Mouse (Mus musculus): ENCODE data around the gene Scube3. TPM values are rescaled to one million over a fixed set of nuclear protein-coding genes. Genes with fewer than 3 reads are reported as not detected.

Gene Scube3
- total RNA-seq (2021), result 10 to 100 TPM; 14.5 to 16.0 TPM
- long read RNA-seq, experiment 1, partial matches to known transcripts, result 0 of 1 reads
- long read RNA-seq, experiment 1, other reads (novel, unspliced or antisense), result 1 of 1 reads
- long read RNA-seq, experiment 2, partial matches to known transcripts, result 1 of 3 reads
- long read RNA-seq, experiment 2, other reads (novel, unspliced or antisense), result 2 of 3 reads

GRCm38 (mm10) chr17:28141771-28142699 lies at the start of gene Scube3:
Scube3 (plus strand) TSS chr17:28142141.
- peak; percentile 57 to 70 for DNase-seq

- no peak for DNase-seq
Observed at GRCm38 (mm10) chr17:28092297-28092696, 49.6 kb upstream of the Scube3 start.

- no peak for DNase-seq
Observed at GRCm38 (mm10) chr17:28093837-28094236, 48.1 kb upstream of the Scube3 start.

GRCm38 (mm10) chr17:28096418-28096817 lies 45.5 kb upstream of the Scube3 start:
- DNase-seq, result peak in 1 of 2 experiments; percentile 20

- no peak for DNase-seq
Observed at GRCm38 (mm10) chr17:28097308-28097707, 44.6 kb upstream of the Scube3 start.

GRCm38 (mm10) chr17:28099086-28099485 lies 42.9 kb upstream of the Scube3 start:
- no peak for DNase-seq

- DNase-seq, result no peak
Observed at GRCm38 (mm10) chr17:28100669-28101068, 41.3 kb upstream of the Scube3 start.

GRCm38 (mm10) chr17:28101284-28101887 lies 40.6 kb upstream of the Scube3 start:
- no peak for DNase-seq

- no peak for DNase-seq
Observed at GRCm38 (mm10) chr17:28101902-28102319, 40.0 kb upstream of the Scube3 start.

- no peak for DNase-seq
Observed at GRCm38 (mm10) chr17:28104416-28104815, 37.5 kb upstream of the Scube3 start.

GRCm38 (mm10) chr17:28106352-28106751 lies 35.6 kb upstream of the Scube3 start:
- no peak for DNase-seq

- DNase-seq, result no peak
Observed at GRCm38 (mm10) chr17:28107275-28107674, 34.7 kb upstream of the Scube3 start.

GRCm38 (mm10) chr17:28112266-28112665 lies 29.7 kb upstream of the Scube3 start:
- no peak for DNase-seq

GRCm38 (mm10) chr17:28116335-28116734 lies 25.6 kb upstream of the Scube3 start:
- no peak for DNase-seq

- DNase-seq, result peak; percentile 72 to 80
Observed at GRCm38 (mm10) chr17:28117451-28118209, 24.3 kb upstream of the Scube3 start.

GRCm38 (mm10) chr17:28120460-28120859 lies 21.5 kb upstream of the Scube3 start:
- DNase-seq, result no peak

GRCm38 (mm10) chr17:28122949-28123348 lies 19.0 kb upstream of the Scube3 start:
- no peak for DNase-seq

GRCm38 (mm10) chr17:28123627-28124026 lies 18.3 kb upstream of the Scube3 start:
- DNase-seq, result no peak

- DNase-seq, result no peak
Observed at GRCm38 (mm10) chr17:28124368-28124767, 17.6 kb upstream of the Scube3 start.

- DNase-seq, result no peak
Observed at GRCm38 (mm10) chr17:28129796-28130195, 12.1 kb upstream of the Scube3 start.

GRCm38 (mm10) chr17:28130391-28131125 lies 11.4 kb upstream of the Scube3 start:
- no peak for DNase-seq
